Mouse (Mus musculus): ENCODE results near the gene Kcnc3. TPM values are rescaled to one million over a fixed set of nuclear protein-coding genes. Genes with fewer than 3 reads are reported as not detected.

Gene Kcnc3
- polyA plus RNA-seq, 1 experiment from 2014 or later: not detected

DNA sequence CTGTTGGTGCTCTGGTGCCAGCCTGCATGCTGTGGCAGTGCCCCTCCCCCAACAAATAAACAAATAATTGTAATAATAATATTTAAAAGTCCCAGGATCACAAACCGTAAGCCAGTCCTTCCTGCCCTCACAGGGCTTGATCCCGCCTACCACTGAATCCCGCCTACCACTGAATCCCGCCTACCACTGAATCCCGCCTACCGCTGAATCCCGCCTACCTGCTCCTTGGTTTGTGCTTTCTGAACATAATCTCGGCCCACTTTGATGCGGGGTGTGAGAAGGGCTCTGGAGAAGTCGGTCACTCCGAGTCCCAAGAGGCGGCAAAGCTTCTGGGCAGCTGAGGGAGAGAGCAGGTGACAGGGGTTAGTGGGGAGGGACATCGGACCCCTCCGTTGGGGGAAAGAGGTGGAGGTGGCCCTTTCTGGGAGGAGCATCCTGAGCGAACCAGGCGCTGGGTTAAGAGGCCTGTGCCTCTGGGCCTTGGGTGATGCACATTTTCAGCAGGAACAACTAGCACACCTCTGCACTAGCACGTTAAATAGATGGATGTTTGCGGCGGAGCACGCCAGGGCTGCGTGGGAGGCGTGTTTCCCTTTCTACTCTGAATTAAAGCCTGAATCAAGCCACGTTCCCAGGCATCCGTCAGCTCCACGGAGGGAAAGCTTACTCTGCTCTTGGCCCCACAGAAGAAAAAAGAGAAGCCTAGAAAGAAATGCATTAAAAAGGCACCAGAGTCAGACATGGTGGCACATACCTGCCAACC is 50.6 kb downstream of the Kcnc3 start:
- H3K9ac ChIP-seq (ENCODE audit: low read length): no peak overlapping the region
- no peak overlapping the region for H3K4me2 ChIP-seq (ENCODE audit: low read length)
- H3K36me3 ChIP-seq (ENCODE audit: control insufficient read depth, insufficient read depth, low read length): no peaks in the 10 kb centered on the region
- H3K4me3 ChIP-seq (ENCODE audit: control insufficient read depth in 1 of 2, insufficient read depth in 1 of 2, low read depth in 1 of 2, low read length in 2 of 2): no peak overlapping the region
- ATAC-seq (ENCODE audit: insufficient number of reproducible peaks, insufficient read depth, low FRiP score, low read depth): no peak
- no peaks in the 10 kb centered on the region for H3K9me3 ChIP-seq (ENCODE audit: control insufficient read depth, low read length)
- H3K27ac ChIP-seq (replicated peaks in 1 of 2; ENCODE audit: control insufficient read depth in 1 of 2, insufficient read depth in 1 of 2, low read depth in 2 of 2, low read length in 2 of 2): no peak overlapping the region
- H3K27me3 ChIP-seq (ENCODE audit: control insufficient read depth, insufficient read depth, low read length): peaks cover 85% of the 10 kb centered on the region
- 19% methylated on average over 25 of the region's 25 CpGs for WGBS
- H3K4me1 ChIP-seq (ENCODE audit: control insufficient read depth in 2 of 2, insufficient read depth in 2 of 2, low read length in 2 of 2): no peaks in the 10 kb centered on the region

DNA sequence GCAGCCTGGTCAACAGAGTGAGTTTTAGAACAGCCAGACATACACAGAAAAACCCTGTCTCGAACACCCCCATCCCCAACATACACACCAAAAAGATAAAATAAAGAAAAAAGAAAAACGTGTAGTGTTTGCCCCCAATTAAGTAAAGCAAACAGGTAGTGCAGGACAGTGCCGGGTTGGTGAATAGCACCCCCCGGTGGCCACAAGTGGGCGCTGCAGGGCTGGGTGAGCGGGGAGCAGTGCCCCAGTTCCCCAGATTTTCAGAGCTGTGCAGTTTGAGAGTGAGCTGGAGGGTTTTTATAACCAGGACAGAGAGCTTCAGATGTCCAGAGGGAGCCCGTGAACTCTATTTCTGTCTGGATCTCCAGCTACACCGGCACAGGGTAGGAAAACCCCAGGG is 51.4 kb downstream of the Kcnc3 start:
- no peak overlapping the region for H3K9ac ChIP-seq (ENCODE audit: low read length)
- H3K9me3 ChIP-seq (ENCODE audit: control insufficient read depth, low read length): no peaks in the 10 kb centered on the region
- no peak overlapping the region for H3K27ac ChIP-seq (replicated peaks in 1 of 2; ENCODE audit: control insufficient read depth in 1 of 2, insufficient read depth in 1 of 2, low read depth in 2 of 2, low read length in 2 of 2)
- no peaks in the 10 kb centered on the region for H3K4me1 ChIP-seq (ENCODE audit: control insufficient read depth in 2 of 2, insufficient read depth in 2 of 2, low read length in 2 of 2)
- H3K4me2 ChIP-seq (ENCODE audit: low read length): no peak overlapping the region
- H3K36me3 ChIP-seq (ENCODE audit: control insufficient read depth, insufficient read depth, low read length): no peaks in the 10 kb centered on the region
- 19% methylated on average over 8 of the region's 8 CpGs for WGBS
- no peak overlapping the region for H3K4me3 ChIP-seq (ENCODE audit: control insufficient read depth in 1 of 2, insufficient read depth in 1 of 2, low read depth in 1 of 2, low read length in 2 of 2)
- no peak for ATAC-seq (ENCODE audit: insufficient number of reproducible peaks, insufficient read depth, low FRiP score, low read depth)
- peaks cover 82% of the 10 kb centered on the region for H3K27me3 ChIP-seq (ENCODE audit: control insufficient read depth, insufficient read depth, low read length)

DNA sequence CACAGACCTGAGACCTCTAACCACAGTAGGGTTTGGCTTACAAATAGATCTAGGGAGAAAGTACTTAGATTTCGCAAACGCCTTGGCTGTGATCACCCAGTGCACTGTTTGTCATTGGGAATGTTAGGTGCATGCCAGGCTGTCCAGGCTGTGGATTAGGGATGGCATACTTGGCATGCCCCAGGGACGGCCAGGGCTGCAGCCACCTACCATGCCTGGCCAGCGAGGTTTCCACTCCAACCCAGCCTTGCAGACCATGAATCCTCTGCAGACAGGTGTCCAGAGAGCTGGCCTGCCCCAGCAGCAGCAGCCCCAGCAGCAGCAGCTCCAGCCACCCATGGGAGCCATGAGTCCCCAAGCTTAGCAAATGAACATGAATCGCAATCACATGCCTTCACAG is 54.8 kb downstream of the Kcnc3 start:
- H3K27ac ChIP-seq (replicated peaks in 1 of 2; ENCODE audit: control insufficient read depth in 1 of 2, insufficient read depth in 1 of 2, low read depth in 2 of 2, low read length in 2 of 2): no peak overlapping the region
- H3K36me3 ChIP-seq (ENCODE audit: control insufficient read depth, insufficient read depth, low read length): no peaks in the 10 kb centered on the region
- H3K27me3 ChIP-seq (ENCODE audit: control insufficient read depth, insufficient read depth, low read length): peaks cover 52% of the 10 kb centered on the region
- no peak overlapping the region for H3K4me2 ChIP-seq (ENCODE audit: low read length)
- ATAC-seq (ENCODE audit: insufficient number of reproducible peaks, insufficient read depth, low FRiP score, low read depth): no peak
- H3K9me3 ChIP-seq (ENCODE audit: control insufficient read depth, low read length): no peaks in the 10 kb centered on the region
- no peak overlapping the region for H3K4me3 ChIP-seq (ENCODE audit: control insufficient read depth in 1 of 2, insufficient read depth in 1 of 2, low read depth in 1 of 2, low read length in 2 of 2)
- H3K4me1 ChIP-seq (ENCODE audit: control insufficient read depth in 2 of 2, insufficient read depth in 2 of 2, low read length in 2 of 2): no peaks in the 10 kb centered on the region
- 55% methylated on average over 5 of the region's 5 CpGs for WGBS
- H3K9ac ChIP-seq (ENCODE audit: low read length): no peak overlapping the region

DNA sequence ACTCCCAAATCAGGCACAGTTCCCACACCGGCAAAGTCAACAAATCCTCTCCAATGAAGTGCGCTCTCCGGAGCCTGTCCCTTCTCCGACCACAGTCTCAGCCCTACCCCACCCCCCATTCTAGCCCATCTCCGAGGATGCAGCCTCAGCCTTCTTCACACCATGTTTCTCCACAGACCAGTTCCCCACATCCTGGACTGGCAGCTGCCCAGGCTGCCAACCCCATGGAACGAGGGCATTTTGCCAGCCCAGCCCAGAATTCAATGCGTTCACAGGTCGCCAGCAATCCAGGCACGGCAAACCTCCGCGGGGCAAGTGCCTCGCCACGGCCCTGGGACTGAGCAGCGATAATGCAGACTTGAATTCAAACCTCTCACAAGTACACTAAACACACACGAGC is 55.5 kb downstream of the Kcnc3 start:
- Histone ChIP-seq H3K4me1 (ENCODE audit: control insufficient read depth in 2 of 2, insufficient read depth in 2 of 2, low read length in 2 of 2) (no peaks in the 10 kb centered on the region), H3K27ac (replicated peaks in 1 of 2; ENCODE audit: control insufficient read depth in 1 of 2, insufficient read depth in 1 of 2, low read depth in 2 of 2, low read length in 2 of 2) (no peak overlapping the region), H3K9ac (ENCODE audit: low read length) (no peak overlapping the region), H3K9me3 (ENCODE audit: control insufficient read depth, low read length) (no peaks in the 10 kb centered on the region), H3K36me3 (ENCODE audit: control insufficient read depth, insufficient read depth, low read length) (no peaks in the 10 kb centered on the region), H3K27me3 (ENCODE audit: control insufficient read depth, insufficient read depth, low read length) (peaks cover 45% of the 10 kb centered on the region), H3K4me2 (ENCODE audit: low read length) (no peak overlapping the region), H3K4me3 (ENCODE audit: control insufficient read depth in 1 of 2, insufficient read depth in 1 of 2, low read depth in 1 of 2, low read length in 2 of 2) (no peak overlapping the region)
- ATAC-seq (ENCODE audit: insufficient number of reproducible peaks, insufficient read depth, low FRiP score, low read depth): no peak
- WGBS: 24% methylated on average over 15 of the region's 15 CpGs

DNA sequence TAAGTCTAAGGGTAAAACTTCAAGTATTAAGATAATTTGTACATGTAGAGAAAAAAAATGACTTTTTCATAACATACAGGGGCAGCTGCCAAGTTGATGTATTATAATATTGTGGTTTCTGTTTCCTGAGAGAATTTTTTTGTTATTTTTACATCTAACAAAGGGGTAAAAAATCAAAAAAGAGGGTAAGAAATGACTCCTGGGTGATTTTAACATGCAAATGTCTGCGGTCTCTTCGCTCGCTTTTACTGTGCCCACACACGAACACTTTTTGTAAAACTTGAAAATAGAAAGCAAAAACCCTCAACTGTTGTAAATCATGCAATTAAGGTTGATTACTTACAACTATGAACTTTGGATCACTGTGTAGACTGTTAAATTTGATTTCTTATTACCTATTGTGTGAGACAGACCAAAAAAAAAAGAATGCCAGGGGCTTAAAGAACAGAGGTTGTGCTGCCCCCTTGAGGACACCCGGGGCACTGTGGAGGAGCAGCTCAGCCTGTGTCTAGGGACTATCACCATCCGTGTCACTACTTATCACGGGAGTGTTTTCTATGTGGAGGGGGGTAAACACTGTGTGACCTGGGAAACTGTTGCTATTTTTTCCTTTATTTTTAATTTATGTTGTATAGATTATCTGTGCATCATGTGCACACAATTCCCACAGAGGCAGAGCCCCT is 56.7 kb downstream of the Kcnc3 start:
- no peak overlapping the region for H3K27ac ChIP-seq (replicated peaks in 1 of 2; ENCODE audit: control insufficient read depth in 1 of 2, insufficient read depth in 1 of 2, low read depth in 2 of 2, low read length in 2 of 2)
- peaks cover 32% of the 10 kb centered on the region for H3K27me3 ChIP-seq (ENCODE audit: control insufficient read depth, insufficient read depth, low read length)
- no peak overlapping the region for H3K4me2 ChIP-seq (ENCODE audit: low read length)
- no peak for ATAC-seq (ENCODE audit: insufficient number of reproducible peaks, insufficient read depth, low FRiP score, low read depth)
- H3K9ac ChIP-seq (ENCODE audit: low read length): no peak overlapping the region
- no peaks in the 10 kb centered on the region for H3K36me3 ChIP-seq (ENCODE audit: control insufficient read depth, insufficient read depth, low read length)
- 52% methylated on average over 7 of the region's 7 CpGs for WGBS
- H3K9me3 ChIP-seq (ENCODE audit: control insufficient read depth, low read length): no peaks in the 10 kb centered on the region
- no peak overlapping the region for H3K4me3 ChIP-seq (ENCODE audit: control insufficient read depth in 1 of 2, insufficient read depth in 1 of 2, low read depth in 1 of 2, low read length in 2 of 2)
- no peaks in the 10 kb centered on the region for H3K4me1 ChIP-seq (ENCODE audit: control insufficient read depth in 2 of 2, insufficient read depth in 2 of 2, low read length in 2 of 2)

DNA sequence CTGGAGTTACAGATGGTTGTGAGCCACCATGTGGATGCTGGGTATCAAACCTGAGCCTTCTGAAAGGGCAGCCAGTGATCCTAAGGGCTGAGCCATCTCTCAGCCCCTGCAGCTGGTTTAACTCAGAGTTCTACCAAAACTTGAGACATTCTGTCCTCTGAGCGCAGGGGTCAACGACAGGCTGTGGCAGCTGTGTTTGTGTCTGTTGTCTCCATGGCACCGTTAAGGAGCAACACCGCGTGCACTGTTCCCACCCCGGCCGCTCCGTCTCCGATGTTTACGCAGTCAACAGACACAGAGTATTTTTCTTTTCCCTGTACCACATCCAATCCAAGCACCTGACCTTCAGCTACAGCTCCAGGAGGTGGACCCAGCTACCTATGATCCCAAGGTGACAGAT is 57.3 kb downstream of the Kcnc3 start:
- Histone ChIP-seq H3K4me2 (ENCODE audit: low read length) (no peak overlapping the region), H3K4me1 (ENCODE audit: control insufficient read depth in 2 of 2, insufficient read depth in 2 of 2, low read length in 2 of 2) (no peaks in the 10 kb centered on the region), H3K4me3 (ENCODE audit: control insufficient read depth in 1 of 2, insufficient read depth in 1 of 2, low read depth in 1 of 2, low read length in 2 of 2) (no peak overlapping the region), H3K27ac (replicated peaks in 1 of 2; ENCODE audit: control insufficient read depth in 1 of 2, insufficient read depth in 1 of 2, low read depth in 2 of 2, low read length in 2 of 2) (no peak overlapping the region), H3K36me3 (ENCODE audit: control insufficient read depth, insufficient read depth, low read length) (no peaks in the 10 kb centered on the region), H3K9me3 (ENCODE audit: control insufficient read depth, low read length) (no peaks in the 10 kb centered on the region), H3K9ac (ENCODE audit: low read length) (no peak overlapping the region), H3K27me3 (ENCODE audit: control insufficient read depth, insufficient read depth, low read length) (peaks cover 29% of the 10 kb centered on the region)
- WGBS: 60% methylated on average over 10 of the region's 10 CpGs
- ATAC-seq (ENCODE audit: insufficient number of reproducible peaks, insufficient read depth, low FRiP score, low read depth): no peak

DNA sequence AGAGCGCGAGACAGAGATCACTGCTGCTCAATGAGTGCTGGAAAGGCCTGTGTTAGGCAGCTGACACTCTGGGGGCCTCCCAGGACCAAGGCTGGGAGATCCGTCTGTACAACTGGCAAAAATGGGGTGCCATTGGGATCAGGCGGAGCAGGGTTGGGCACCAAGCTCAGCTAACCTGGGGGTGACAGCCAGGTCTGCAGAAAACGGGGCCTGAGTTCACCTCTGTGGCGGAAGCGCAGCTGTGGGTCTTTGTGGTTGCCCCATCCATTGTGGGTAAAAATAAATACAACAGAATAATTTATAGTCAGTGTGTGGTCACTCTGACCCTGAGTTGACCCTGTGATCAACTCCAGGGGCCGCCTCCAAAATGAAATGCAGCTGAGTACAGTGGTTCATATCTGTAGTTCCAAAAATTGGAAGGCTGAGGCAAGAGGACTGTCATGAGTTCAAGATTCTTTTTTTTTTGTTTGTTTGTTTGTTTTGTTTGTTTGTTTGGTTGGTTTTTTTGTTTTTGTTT is 58.7 kb downstream of the Kcnc3 start:
- WGBS: 63% methylated on average over 8 of the region's 8 CpGs
- H3K4me2 ChIP-seq (ENCODE audit: low read length): no peak overlapping the region
- H3K27me3 ChIP-seq (ENCODE audit: control insufficient read depth, insufficient read depth, low read length): peaks cover 21% of the 10 kb centered on the region
- H3K4me3 ChIP-seq (ENCODE audit: control insufficient read depth in 1 of 2, insufficient read depth in 1 of 2, low read depth in 1 of 2, low read length in 2 of 2): no peak overlapping the region
- no peak for ATAC-seq (ENCODE audit: insufficient number of reproducible peaks, insufficient read depth, low FRiP score, low read depth)
- H3K36me3 ChIP-seq (ENCODE audit: control insufficient read depth, insufficient read depth, low read length): no peaks in the 10 kb centered on the region
- H3K4me1 ChIP-seq (ENCODE audit: control insufficient read depth in 2 of 2, insufficient read depth in 2 of 2, low read length in 2 of 2): no peaks in the 10 kb centered on the region
- H3K9ac ChIP-seq (ENCODE audit: low read length): no peak overlapping the region
- H3K9me3 ChIP-seq (ENCODE audit: control insufficient read depth, low read length): no peaks in the 10 kb centered on the region
- no peak overlapping the region for H3K27ac ChIP-seq (replicated peaks in 1 of 2; ENCODE audit: control insufficient read depth in 1 of 2, insufficient read depth in 1 of 2, low read depth in 2 of 2, low read length in 2 of 2)
